Mouse (Mus musculus) layer of hippocampus, adult 9-10 months (tissue): ENCODE measurements at regions not wholly inside any gene's neighbourhood (a gene's known extent, or its start where the extent isn't known, plus 50 kb on each side); places are given as distances from the start of the nearest gene placed in this dataset.

Experiments used
- DNase-seq: peaks from one replicate; pipeline ENCODE4 v3.0.0; 2022; ENCODE audit warnings: low spot score

DNA sequence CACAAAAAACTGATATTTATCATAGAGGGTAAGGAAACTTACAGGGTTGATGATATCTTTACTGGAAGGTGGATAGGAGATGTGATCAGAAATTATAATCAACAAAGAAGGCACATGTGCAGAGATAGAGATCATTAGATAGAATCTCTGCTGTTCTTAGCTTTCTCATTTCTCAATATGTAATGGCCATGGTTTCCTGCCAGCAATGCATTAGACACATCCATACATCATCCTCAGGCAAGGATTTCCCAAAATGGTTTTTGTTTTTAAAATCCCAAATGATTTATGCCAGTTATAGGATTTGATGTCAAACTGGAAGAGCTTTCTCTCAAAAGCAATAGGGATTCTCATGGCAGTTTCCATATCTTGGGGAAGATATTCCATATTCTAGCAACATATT, 52.0 kb upstream of the C030005K15Rik start:
- no peak for DNase-seq

DNA sequence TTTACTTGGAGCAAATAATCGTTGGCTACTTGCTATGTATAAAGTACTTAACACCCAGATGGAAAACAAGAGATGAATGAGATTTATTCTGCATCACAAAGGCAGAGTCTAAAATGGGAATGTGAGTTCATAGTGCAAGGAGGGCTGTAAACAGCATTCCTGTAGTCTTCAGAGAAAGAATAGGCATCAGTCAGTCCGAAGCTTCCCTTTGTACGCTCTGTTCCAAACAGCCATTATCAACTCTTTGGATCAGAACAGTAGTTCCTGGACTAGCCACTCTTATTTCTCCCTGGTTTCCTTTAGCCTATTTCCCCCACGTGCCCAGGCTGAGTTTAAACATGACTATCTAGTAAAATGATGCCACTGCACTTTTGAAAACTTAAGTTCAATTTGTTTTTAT, 52.8 kb upstream of the C030005K15Rik start:
- DNase-seq, result no peak

DNA sequence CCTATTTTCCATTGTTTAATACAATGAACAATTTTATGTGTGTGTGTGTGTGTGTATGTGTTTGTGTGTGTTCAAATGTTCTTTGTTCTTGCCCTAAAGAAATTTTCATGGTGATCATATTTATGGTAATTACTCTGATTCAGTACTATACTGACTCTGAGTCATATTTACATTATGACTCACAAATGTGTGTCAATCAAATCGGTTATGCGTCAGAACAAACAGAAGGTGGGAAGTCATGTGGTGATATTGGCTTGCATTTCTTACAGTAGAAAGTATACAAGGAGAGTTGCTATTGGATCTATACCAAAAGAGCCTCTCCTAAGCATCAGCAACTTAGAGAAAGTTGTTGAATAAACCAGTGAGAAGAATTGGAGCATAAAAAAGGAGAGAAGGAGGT, 67.2 kb upstream of the C030005K15Rik start:
- DNase-seq, result no peak

DNA sequence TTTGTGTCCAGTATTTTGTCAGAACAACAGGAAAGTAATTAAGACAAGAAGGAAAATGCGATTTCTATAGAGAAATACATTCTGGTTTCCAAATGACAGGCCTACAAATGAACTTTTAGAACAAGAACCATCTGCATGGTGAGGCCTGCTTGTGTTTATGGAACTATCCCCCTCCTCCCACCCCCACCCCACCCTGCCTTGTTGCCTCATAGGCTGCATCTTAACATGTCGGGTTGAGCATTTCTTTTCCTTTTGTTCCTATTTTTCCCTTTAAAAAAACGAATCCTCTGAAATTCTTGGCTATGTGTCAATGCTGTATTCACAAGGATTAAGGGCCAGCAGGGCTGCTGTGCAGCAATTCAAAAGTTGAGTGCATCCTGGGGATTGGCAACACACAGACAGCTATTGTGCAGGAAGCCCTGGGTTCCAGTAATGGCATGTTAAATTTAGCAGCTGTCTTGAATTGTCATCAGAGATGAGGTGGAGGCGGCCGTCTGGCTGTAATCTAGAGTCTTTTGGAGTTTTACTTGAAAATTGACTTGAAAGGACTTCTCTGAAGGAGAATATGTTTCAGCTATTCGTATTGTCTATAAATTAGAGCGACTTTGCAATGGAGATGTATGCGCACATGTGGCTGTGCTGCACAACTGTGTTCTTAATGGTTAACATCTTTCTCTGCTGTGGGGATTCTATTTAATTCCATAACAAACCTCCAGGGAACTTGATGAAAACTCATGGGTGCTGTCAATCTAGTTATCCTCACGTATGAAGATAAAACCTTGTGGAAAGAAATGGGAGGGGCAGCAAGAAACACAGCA, 75.1 kb upstream of the C030005K15Rik start:
- DNase-seq, result no peak

DNA sequence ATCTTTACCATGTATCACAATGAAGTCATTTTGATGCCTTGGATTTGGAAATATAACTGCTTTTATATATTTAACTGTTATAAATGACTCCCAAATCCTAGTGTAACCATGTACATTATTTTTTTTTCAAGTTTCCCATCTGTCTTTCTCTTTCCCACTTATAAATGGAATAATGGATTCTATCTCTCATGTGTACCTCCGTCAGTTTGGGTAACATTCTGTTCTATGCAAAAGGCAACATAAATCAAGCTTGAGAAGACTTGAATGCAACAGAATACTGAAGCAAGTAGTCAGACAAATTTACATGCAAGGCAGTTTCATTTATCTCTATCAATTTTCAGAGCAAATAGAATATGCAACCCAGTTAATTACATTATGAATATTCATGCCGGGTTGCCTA, 81.4 kb upstream of the C030005K15Rik start:
- peak; percentile 18 for DNase-seq

DNA sequence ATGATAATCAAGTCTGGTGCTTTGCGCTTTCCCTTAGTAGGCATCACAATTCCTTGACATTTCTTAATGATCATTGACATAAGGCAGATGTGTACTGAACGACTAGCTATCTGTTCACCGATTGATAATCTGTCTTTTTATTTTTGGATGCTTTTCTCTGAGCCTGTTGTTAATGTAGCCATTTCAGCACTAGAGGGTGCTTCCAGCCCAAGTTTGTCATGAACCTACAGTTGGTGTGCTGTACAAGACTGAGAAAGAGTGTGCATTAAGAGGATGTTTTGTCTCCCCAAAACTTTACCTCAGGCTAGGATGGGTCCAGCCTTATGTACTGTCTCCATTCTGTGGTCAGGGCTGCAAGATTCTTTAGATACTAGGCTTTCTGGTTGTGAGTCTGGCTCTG, 116.0 kb upstream of the C030005K15Rik start:
- peak; percentile 10 for DNase-seq

DNA sequence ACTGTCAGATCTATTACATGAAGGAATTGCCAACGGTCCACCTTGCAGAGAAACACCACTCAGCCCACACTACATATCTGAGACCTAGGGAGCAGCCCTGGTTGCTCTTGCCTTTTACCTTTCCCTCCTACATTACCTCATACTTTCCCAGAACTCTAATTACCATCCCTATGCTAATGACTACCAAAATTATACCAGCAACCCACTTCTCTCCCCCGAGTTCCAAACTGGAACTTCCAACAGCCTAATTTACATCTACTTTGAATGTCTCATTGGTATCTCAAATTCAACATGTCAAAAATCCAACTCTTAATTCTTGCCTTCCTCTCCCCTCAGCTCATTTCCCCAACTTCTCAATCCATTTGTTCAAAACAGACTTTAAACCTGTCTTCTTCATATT, 124.9 kb upstream of the C030005K15Rik start:
- DNase-seq, result no peak

DNA sequence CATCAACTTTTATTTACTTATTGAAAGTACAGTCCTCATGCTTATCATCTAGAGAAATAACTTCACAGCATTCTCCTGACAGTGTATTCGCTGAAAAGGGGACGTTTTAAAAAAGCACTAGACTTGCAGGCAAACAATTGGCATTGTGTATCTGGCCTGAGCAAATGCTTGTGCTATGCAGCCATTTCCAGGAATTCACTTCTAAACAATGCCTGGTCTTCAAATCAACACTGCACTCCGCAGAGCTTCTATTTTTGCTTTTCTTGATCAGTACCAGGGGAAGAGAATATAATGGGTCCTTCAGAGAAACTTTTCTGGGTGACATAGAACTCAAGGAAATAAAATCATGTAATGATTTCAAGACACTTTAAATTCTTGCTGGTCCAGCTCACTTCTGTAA, 150.5 kb upstream of the C030005K15Rik start:
- DNase-seq, result no peak

DNA sequence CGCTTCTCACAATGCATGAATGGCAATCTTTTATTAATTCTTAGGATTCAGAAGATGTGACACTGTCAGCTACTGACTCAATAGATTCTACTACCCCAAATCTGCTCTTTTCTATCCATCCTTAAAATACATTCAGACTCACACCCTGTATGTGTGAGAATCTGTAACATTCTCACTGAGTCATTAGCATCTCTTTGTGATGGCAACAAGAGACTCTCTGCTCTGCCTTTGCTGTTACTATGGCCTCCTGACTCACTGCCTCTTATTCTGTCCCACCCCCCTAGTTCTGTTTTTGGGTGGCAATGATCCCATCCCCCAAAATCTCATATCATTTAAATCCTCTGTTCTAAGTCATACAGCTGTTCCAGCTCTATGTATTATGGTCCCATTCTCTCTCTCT, 159.5 kb upstream of the C030005K15Rik start:
- no peak for DNase-seq

DNA sequence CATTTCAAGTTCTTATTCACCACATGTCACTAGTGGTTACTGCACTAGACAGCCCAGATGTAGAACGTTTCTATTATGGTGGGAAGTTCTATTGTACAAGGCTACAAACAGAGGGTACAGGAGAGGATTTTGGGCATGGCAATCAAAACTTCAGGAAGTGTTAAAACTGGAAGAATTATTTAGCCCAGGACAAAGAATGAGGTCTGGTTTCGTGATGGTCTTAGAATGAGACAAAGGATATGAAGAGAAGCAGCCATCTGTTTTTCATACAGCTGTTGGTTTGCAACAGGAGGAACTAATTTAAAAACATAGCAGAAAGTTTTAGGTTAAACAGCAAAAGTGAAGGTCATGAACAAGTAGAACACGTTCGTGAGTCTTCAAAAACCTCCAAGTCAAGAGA, 179.2 kb upstream of the C030005K15Rik start:
- DNase-seq, result no peak

DNA sequence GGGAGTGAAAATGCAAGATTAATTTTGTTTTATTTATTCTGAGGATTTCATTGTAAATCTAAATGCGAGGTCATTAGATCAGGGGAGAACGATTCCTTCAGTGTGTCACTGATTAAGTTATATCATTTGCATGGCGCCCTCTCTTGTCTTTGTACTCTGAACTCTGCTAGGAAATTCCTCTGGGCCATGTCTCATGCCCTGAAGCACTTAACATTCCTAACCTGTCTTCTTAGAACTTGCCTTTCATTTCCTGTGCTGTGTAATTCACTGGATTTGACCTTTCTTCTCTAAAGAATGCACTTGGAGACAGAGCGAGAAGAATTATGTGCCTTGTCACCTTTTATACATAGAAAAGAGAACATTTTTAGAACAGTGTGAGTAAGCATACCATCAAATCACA, 199.0 kb upstream of the C030005K15Rik start:
- DNase-seq, result no peak

DNA sequence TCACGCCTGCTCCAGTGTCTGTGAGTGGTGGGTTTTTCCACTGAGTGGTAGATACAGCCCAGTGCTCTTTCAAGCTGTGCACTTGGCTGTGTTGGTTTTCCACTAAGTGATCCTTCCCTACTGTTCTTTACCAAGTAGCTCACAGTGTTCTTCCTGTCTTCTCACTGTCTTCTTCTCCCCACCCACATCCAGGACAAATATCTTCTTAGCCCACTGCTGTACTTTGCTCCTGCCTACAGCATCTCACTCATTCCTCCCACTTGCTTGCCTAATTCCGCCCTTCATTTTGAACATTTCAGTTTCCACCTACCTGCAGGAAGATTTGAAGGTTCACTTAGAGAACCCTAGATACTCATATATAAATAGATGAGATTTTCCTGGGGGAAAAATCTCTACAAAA, 213.8 kb upstream of the C030005K15Rik start:
- no peak for DNase-seq

DNA sequence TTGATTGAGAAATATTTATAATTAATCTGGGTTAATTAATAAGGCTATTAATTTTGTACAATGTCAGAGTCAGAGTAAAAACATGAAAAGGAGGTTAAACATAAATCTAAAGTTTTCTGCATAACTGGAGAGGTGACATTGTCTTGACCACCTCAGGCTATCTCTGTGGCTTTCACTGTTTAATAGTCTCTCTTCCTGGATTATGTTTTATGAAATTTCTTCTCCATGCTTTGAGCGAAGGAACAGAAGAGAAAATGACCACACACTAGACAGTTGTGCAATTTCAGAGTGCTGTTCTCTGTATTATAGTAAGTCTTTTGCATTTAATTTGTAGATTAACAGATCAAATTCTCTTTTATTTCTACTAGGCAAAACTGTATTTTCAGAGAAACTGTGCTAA, 239.3 kb upstream of the C030005K15Rik start:
- DNase-seq, result no peak

DNA sequence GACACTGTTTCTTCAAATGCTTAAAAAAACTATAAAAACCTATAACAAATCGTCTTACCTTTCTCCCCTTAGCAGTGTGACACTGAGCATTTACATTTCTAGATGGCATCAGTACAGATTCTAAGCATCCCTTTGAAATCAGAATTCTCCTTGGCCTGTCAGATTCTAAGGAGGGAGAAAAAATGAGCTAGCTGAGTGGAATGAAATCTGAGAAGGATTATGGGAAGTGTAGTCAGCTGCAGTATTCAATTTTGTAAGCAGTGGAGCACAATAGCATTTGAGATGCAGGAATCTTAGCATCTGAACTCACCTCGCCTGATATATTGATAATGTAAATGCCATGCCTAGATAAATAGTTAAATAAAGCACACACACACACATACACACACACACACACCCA, 240.4 kb upstream of the C030005K15Rik start:
- DNase-seq, result no peak

DNA sequence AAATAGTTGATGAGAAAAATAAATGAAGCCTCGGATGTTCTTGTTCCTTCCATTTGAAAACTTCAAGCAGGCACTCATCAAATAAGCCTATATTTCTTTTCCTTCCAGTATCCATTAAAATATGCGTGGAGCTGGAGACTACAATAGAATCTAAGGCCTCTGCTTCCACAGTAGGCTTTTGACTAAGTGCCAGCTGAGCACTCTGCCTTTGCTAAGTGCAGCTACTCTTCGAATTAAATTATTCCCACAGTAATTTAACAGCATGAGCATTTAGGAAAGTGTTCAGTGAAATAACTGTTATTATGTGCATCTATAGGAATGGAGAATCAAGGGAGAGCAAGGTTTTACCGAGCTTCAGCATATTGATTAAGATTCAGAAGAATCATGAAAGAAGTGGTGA, 280.5 kb upstream of the C030005K15Rik start:
- no peak for DNase-seq

DNA sequence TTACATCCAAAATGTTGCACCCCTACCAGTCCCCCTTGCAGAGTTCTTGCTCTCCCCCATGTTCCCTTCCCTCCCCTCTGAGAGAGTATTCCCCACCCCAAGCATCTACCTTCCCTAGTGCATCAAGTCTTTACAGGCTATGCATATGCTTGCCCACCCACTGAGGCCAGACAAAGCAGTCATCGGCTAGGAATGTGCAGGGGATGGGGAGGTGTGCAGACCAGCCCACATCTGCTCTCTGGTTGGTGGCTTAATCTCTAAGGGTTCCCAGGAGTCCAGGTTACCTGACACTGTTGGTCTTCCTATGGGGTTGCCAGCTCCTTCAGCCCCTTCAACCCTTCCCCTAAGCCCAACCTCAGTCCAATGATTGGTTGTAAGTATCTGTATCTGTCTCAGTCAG, 281.8 kb upstream of the C030005K15Rik start:
- DNase-seq, result no peak

DNA sequence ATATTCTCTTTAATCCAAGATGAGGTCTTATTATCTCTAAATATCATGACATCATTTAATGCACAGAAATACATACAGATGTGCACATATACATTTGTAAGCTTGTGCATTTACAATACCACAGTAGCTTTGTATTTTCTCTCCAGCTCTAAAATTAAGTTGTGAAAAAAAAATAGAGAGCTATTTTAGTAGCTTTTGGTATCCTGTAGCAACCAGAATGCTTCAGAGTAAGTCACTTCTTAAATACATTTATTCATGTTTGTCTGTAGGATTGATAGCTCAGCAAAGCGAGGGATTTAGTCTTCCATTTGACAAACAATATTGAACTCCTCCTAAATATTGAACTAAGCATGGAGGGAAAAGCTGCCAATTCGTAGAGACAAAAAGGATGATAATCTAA, 286.4 kb upstream of the C030005K15Rik start:
- no peak for DNase-seq

DNA sequence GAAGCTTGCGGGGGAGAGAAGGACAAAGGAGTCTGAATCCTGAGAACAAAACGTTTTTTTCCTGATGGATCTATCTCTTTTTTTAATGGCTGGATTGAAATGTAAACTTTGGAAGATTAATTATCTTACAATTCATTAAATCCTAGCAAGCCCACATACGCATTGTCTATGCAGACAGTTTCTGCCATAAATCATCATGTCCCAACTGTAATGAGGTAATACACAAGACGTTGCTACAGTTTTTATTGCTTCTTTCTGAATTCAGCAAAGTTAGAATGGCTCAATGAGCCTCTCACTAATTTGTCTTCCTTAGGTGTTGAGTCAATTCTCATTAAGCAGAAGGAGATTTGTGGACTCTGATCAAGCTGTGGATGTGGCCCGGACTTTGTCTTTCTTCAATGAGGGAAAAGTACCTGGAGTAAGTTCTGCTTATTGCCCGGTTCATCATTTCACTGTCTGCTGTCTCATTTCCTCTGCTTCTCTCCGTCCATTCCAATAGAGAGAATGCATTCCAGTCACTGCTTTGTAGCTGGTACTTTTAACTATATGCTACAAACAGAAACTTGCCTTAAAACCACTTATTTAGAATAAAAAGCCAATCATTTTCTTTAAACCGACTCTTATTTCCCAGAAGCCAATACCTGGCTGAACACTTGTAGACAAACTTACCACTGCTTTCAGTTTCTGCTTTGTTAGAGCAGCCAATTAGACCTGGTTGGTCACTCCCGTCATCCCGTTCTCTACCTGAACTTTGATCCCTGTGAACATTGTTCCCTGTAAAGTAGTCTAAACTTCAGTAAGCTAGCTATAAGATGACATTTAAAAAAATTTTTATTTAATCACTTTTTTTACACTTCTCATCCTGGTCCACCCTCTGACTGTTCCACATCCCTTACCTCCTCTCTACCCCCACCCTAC, 288.7 kb upstream of the C030005K15Rik start:
- no peak for DNase-seq

DNA sequence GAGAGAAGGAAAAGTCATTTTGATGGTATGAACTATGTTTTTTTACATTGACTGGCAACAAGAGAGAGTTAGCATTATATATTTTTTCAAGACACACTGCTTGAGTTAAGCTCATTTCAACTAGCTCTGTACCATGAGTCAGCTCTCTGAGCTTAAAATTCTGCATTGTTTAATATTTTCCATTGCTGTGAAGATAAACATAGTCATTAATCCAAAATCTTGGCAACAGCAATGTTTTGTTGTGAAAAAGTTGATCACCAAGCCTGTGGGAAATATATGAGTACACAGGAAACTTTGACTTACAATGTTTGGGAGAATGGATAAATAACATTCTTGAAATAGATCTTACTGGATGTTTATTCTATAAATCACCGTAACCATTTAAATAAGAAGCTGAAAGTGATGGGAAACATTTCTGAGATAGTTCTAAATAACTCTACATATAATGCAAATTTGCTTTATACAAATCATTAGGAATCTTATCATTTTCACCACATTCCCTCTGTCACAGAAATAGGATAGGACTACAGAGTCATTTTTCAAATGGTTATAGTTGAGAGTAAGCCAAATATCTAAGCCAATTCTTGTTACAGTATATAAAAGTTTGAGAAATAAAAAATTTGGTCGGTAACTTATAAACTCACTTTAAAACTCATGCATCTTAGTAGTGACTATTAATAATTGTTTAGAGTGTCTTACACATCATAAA, 290.2 kb upstream of the C030005K15Rik start:
- DNase-seq, result no peak

DNA sequence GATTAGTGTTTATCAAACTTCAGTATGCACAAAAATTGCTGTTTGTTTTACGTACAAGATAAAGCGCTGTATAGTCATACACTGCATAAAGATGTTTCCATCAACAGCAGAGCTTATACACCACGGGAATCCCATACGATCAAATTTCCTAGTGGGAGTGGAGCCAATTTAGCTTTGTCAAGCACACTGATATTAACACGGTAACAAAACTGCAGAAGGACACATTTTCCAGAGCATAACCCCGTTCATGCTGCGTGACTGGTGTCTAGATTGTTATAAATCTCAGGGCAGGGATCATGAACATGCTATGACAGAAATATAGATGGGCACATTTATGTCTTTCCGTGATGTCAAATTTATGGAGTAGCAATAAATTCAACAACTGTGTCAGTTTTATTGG, 302.6 kb upstream of the C030005K15Rik start:
- DNase-seq, result no peak

DNA sequence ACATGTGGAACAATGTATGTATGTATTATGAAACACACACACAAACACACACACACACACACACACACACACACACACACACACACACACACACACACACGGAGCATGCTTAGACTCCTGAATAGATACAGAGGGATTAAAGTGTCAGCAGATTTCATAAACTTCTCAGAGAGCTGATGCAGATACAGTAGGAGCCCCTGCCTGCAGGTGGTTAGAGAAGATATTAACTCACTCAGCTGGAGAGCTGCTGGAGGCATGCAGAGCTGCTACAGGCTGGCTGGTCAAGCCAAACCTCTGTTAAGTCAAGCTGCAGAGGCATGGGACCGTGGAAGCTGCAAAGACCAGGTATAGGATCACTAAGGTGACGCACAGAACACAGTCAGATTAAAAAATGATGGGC, 303.1 kb upstream of the C030005K15Rik start:
- no peak for DNase-seq

DNA sequence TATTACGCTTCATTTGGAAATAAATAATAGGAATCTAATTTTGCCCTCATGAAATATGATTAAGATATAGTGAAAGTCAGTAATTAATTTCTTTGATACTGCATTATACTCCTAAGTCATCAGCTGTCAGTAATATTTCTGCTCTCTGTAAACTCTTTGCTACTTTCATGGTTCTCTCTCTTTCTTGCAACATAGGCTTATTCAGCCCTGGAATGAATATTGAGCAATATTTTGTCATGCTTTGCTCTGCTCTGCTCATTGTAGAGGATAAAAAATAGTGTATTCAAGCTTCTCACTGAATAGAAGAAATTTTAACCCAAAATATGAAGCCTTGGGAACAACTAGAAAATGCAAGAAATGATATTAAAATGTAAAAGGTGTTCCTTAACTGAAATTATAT, 306.1 kb upstream of the C030005K15Rik start:
- no peak for DNase-seq

DNA sequence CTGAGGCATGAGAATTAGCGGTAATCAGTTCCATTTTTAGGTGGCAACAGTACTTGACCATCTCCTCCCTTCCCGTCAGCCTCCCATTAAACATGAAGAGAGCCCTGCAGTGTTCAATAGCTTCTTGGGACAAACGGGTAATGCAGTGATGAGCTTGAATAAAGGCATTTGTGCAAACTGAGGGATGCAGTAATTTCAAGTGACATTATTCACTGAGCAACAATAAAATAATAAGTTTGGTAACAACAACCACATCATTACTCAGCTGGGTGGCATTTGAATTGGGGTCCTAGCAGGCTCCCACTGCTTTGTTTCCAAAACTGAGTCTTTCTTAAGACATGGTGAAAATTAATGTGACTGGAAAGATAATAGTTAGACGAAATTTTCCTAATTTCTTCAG, 315.2 kb upstream of the C030005K15Rik start:
- no peak for DNase-seq
